Mouse (Mus musculus): ENCODE data around the gene Ptprn2.

DNA sequence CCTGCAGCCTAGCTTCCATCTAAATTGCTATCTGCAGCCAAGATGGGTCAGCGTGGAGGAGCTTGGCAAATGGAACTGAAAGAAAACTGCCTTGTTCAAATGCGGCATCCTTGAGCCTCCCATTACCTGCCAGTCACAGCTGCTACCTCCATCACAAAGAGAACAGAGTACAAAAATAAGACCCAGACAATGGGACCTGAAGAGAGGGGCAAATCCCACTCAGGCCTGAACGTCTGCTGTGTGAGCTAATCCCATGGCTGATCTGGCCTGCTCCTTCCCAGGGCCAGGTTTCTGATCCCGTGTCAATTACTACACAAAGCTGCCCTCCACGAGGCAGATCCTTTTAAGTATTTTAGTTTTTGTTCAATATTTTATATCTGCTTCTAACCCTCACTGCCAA lies 441.6 kb downstream of the Ptprn2 start:
- TF ChIP-seq USF1 (IDR thresholded peaks at IDR 0.05; ENCODE audit: low read depth) (no peak), MYOG (IDR thresholded peaks at IDR 0.05; ENCODE audit: control insufficient read depth in 1 of 3, insufficient read depth in 1 of 3, insufficient read length in 2 of 3, low read depth in 2 of 3) (no peak), POLR2A (IDR thresholded peaks at IDR 0.05; ENCODE audit: insufficient read length, low read depth) (no peak), E2F4 (IDR thresholded peaks at IDR 0.05; ENCODE audit: insufficient read depth) (no peak), TCF12 (IDR thresholded peaks at IDR 0.05; ENCODE audit: insufficient read depth, poor library complexity, severe bottlenecking) (no peak), TCF3 (IDR thresholded peaks at IDR 0.05; ENCODE audit: insufficient read length, low read depth) (no peak), MYOD1 (IDR thresholded peaks at IDR 0.05; ENCODE audit: control insufficient read depth in 1 of 3, insufficient read length in 2 of 3, low read depth in 2 of 3) (no peak), REST (IDR thresholded peaks at IDR 0.05; ENCODE audit: insufficient read depth, insufficient read length) (no peak), POLR2AphosphoS2 (IDR thresholded peaks at IDR 0.05; ENCODE audit: insufficient read length, low read depth) (no peak), MAX (IDR thresholded peaks at IDR 0.05; ENCODE audit: low read depth) (no peak)
